Mouse (Mus musculus) liver, adult (tissue): ENCODE results near the gene Rab40c.

Experiments
- GATA4 ChIP-seq: IDR thresholded peaks from 2 replicates; pipeline ENCODE4 v1.6.1; 2014; ENCODE audit warnings: mild to moderate bottlenecking, low read length; ENCODE audit not compliant: insufficient replicate concordance

The Rab40c gene

GRCm38 (mm10) chr17:25951225-25951802 lies 31.8 kb upstream of the Rab40c start:
- no peak for TF ChIP-seq GATA4

- TF ChIP-seq GATA4, result no peak
Observed at GRCm38 (mm10) chr17:25950706-25951105, 31.2 kb upstream of the Rab40c start.

- TF ChIP-seq GATA4, result no peak
Observed at GRCm38 (mm10) chr17:25949981-25950380, 30.5 kb upstream of the Rab40c start.

- TF ChIP-seq GATA4, result no peak
Observed at GRCm38 (mm10) chr17:25948051-25948450, 28.5 kb upstream of the Rab40c start.

- no peak for TF ChIP-seq GATA4
Observed at GRCm38 (mm10) chr17:25947576-25947975, 28.0 kb upstream of the Rab40c start.

- no peak for TF ChIP-seq GATA4
Observed at GRCm38 (mm10) chr17:25946891-25947290, 27.4 kb upstream of the Rab40c start.

- no peak for TF ChIP-seq GATA4
Observed at GRCm38 (mm10) chr17:25946349-25946748, 26.8 kb upstream of the Rab40c start.

- TF ChIP-seq GATA4, result no peak
Observed at GRCm38 (mm10) chr17:25945517-25946155, 26.1 kb upstream of the Rab40c start.

- TF ChIP-seq GATA4, result no peak
Observed at GRCm38 (mm10) chr17:25944366-25945163, 25.0 kb upstream of the Rab40c start, which contains the start of the genes Pigq and Nhlrc4. Pigq (minus strand) TSS chr17:25944936. Nhlrc4 (minus strand) TSS chr17:25944961.

GRCm38 (mm10) chr17:25943769-25944168 lies 24.2 kb upstream of the Rab40c start:
- no peak for TF ChIP-seq GATA4

GRCm38 (mm10) chr17:25943221-25943620 lies 23.7 kb upstream of the Rab40c start:
- TF ChIP-seq GATA4, result no peak

- no peak for TF ChIP-seq GATA4
Observed at GRCm38 (mm10) chr17:25942597-25943151, 23.1 kb upstream of the Rab40c start.

- peak; percentile 39; the same call in 1 of the 2 replicates for TF ChIP-seq GATA4
Observed at GRCm38 (mm10) chr17:25941511-25942241, 22.1 kb upstream of the Rab40c start.

GRCm38 (mm10) chr17:25934526-25934925 lies 15.0 kb upstream of the Rab40c start:
- no peak for TF ChIP-seq GATA4

GRCm38 (mm10) chr17:25925348-25925747 lies 5.8 kb upstream of the Rab40c start:
- no peak for TF ChIP-seq GATA4
